Mouse (Mus musculus) erythroblast, embryonic 14.5 days (primary cell): ENCODE measurements around the gene Olig1.

Experiments
- GATA1 ChIP-seq: IDR thresholded peaks from 2 replicates; pipeline ENCODE4 v1.6.1; 2012; ENCODE audit warnings: low read length, inconsistent platforms, mixed read lengths
- TAL1 ChIP-seq: IDR thresholded peaks from 3 replicates; pipeline ENCODE4 v1.6.1; 2012; ENCODE audit warnings: low read length, inconsistent platforms, mixed read lengths

DNA sequence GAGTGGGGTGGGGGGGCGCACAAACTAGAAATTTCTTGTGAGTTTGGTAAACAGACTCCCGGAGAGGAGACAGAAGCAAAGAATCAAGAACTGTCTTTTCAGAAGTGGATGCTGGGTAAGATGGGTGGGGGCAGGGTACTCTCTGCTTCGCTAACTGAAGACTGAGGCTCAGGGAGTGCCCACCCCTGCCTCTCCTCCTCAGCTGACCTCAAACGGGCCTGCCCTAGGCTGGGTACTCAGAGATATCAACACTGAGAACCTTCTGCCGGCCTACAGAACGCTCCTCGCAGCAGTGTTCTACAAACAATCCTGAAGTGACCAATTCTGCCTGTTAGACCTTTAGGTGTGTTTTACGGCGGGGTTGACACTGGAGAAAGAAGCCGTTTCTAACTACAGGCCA lies 50.6 kb downstream of the Olig1 start:
- TF ChIP-seq GATA1 (no peak), TAL1 (no peak)
